Mouse (Mus musculus): ENCODE results near the gene Cftr.

Cftr gene

GRCm38 (mm10) chr6:18314365-18314943 lies 144.0 kb downstream of the Cftr start:
- DNase-seq (ENCODE audit: extremely low spot score, low spot score): no peak

- no peak for DNase-seq (ENCODE audit: extremely low spot score, low spot score)
Measured at GRCm38 (mm10) chr6:18322950-18323349, 152.5 kb downstream of the Cftr start.

GRCm38 (mm10) chr6:18335393-18335792 lies 164.9 kb downstream of the Cftr start:
- no peak for DNase-seq (ENCODE audit: extremely low spot score, low spot score)

GRCm38 (mm10) chr6:18338307-18338706 lies 167.8 kb downstream of the Cftr start:
- DNase-seq (ENCODE audit: extremely low spot score, low spot score): no peak

- no peak for DNase-seq (ENCODE audit: extremely low spot score, low spot score)
Measured at GRCm38 (mm10) chr6:18344272-18344671, 173.8 kb downstream of the Cftr start.

- DNase-seq (ENCODE audit: extremely low spot score, low spot score): no peak
Measured at GRCm38 (mm10) chr6:18349153-18349858, 178.8 kb downstream of the Cftr start.

- no peak for DNase-seq (ENCODE audit: extremely low spot score, low spot score)
Measured at GRCm38 (mm10) chr6:18360154-18360553, 189.7 kb downstream of the Cftr start.

GRCm38 (mm10) chr6:18360955-18361354 lies 190.5 kb downstream of the Cftr start:
- DNase-seq (ENCODE audit: extremely low spot score, low spot score): no peak

GRCm38 (mm10) chr6:18362232-18362631 lies 191.7 kb downstream of the Cftr start:
- DNase-seq (ENCODE audit: extremely low spot score, low spot score): no peak

GRCm38 (mm10) chr6:18369054-18369453 lies 198.6 kb downstream of the Cftr start:
- no peak for DNase-seq (ENCODE audit: extremely low spot score, low spot score)

GRCm38 (mm10) chr6:18369723-18370122 lies 199.2 kb downstream of the Cftr start:
- no peak for DNase-seq (ENCODE audit: extremely low spot score, low spot score)
